ENCODE assay signal across 8 mouse cellular contexts in genomic region chr7:19148180-19148874, GRCm38 (mm10). TPM values are rescaled to one million over a fixed set of nuclear protein-coding genes. Genes with fewer than 3 reads are reported as not detected.
DNase-seq lines count a peak whose midpoint lies in the region; ATAC-seq and TF ChIP-seq lines count a peak whose summit lies in the region.

No protein-coding gene starts in this region.

- H3K4me3 ChIP-seq in kidney, embryonic 15.5 days (replicated peaks) = peak overlapping the region; percentile 67
- H3K4me3 ChIP-seq in bone marrow macrophage, adult 2 months (ENCODE audit: insufficient read depth, low read length) = peak overlapping the region; percentile 65
- H3K4me3 ChIP-seq in hindbrain, embryonic 13.5 days = peak overlapping the region; percentile 65
- H3K4me3 ChIP-seq in midbrain, embryonic 13.5 days (replicated peaks) = peak overlapping the region; percentile 65

- H3K4me1 ChIP-seq in kidney, embryonic 15.5 days = peaks cover 27% of the 10 kb centered on the region
- peaks cover 12% of the 10 kb centered on the region for H3K4me1 ChIP-seq in bone marrow macrophage, adult 2 months (ENCODE audit: control insufficient read depth, insufficient read depth, low read length)
- H3K4me1 ChIP-seq in hindbrain, embryonic 13.5 days (replicated peaks) = peaks cover 32% of the 10 kb centered on the region
- H3K4me1 ChIP-seq in midbrain, embryonic 13.5 days (replicated peaks) = peaks cover 30% of the 10 kb centered on the region

- DNase-seq in kidney, adult 8-10 months = no peak
- no peak for DNase-seq in ovary, postnatal 14 days (ENCODE audit: low spot score)
- no peak for DNase-seq in left cerebral cortex, postnatal 36 days (ENCODE audit: low spot score in 2 of 2)

- intact Hi-C loops in left cerebral cortex, postnatal 36 days (cut with DNase I) = no loop called here

- H3K36me3 ChIP-seq in kidney, embryonic 15.5 days = peaks cover 39% of the 10 kb centered on the region
- H3K36me3 ChIP-seq in hindbrain, embryonic 13.5 days = peaks cover 42% of the 10 kb centered on the region
- peaks cover 23% of the 10 kb centered on the region for H3K36me3 ChIP-seq in midbrain, embryonic 13.5 days

- H3K9me3 ChIP-seq in kidney, embryonic 15.5 days (replicated peaks) = no peaks in the 10 kb centered on the region
- no peaks in the 10 kb centered on the region for H3K9me3 ChIP-seq in hindbrain, embryonic 13.5 days
- H3K9me3 ChIP-seq in midbrain, embryonic 13.5 days = no peaks in the 10 kb centered on the region

- no peak for TF ChIP-seq CTCF in bone marrow macrophage, adult 2 months (IDR thresholded peaks at IDR 0.05; ENCODE audit: low read depth, low read length)

- peak overlapping the region; percentile 91 for H3K4me2 ChIP-seq in kidney, embryonic 15.5 days
- H3K4me2 ChIP-seq in hindbrain, embryonic 13.5 days = peak overlapping the region; percentile 77
- peak overlapping the region; percentile 83 for H3K4me2 ChIP-seq in midbrain, embryonic 13.5 days (replicated peaks)

- H3K27me3 ChIP-seq in kidney, embryonic 15.5 days = no peaks in the 10 kb centered on the region
- H3K27me3 ChIP-seq in hindbrain, embryonic 13.5 days = no peaks in the 10 kb centered on the region
- no peaks in the 10 kb centered on the region for H3K27me3 ChIP-seq in midbrain, embryonic 13.5 days

- 10% methylated on average over 20 of the region's 20 CpGs for WGBS in kidney, embryonic 15.5 days
- WGBS in hindbrain, embryonic 13.5 days = 15% methylated on average over 20 of the region's 20 CpGs
- WGBS in midbrain, embryonic 13.5 days = 14% methylated on average over 20 of the region's 20 CpGs

- H3K27ac ChIP-seq in kidney, embryonic 15.5 days = peak overlapping the region; percentile 81
- H3K27ac ChIP-seq in bone marrow macrophage, adult 2 months (ENCODE audit: insufficient read depth, low read depth, low read length) = peak overlapping the region; percentile 43; the same call in 1 of the 2 replicates
- H3K27ac ChIP-seq in hindbrain, embryonic 13.5 days = peak overlapping the region; percentile 88
- H3K27ac ChIP-seq in midbrain, embryonic 13.5 days = peak overlapping the region; percentile 87

- peak overlapping the region; percentile 65 for H3K9ac ChIP-seq in kidney, embryonic 15.5 days
- H3K9ac ChIP-seq in hindbrain, embryonic 13.5 days = peak overlapping the region; percentile 78
- peak overlapping the region; percentile 66 for H3K9ac ChIP-seq in midbrain, embryonic 13.5 days (replicated peaks)

- no peak for TF ChIP-seq POLR2A in bone marrow macrophage, adult 2 months (IDR thresholded peaks at IDR 0.05; ENCODE audit: borderline replicate concordance, low read depth, low read length)

- ATAC-seq in kidney, embryonic 15.5 days (replicated peaks; ENCODE audit: low FRiP score) = no peak
- no peak for ATAC-seq in hindbrain, embryonic 13.5 days (ENCODE audit: low FRiP score)
- no peak for ATAC-seq in midbrain, embryonic 13.5 days
- ATAC-seq in megakaryocyte-erythroid progenitor cell, adult 5-6 weeks (replicated peaks; ENCODE audit: low FRiP score, low TSS enrichment, poor library complexity, severe bottlenecking) = no peak

RNA-seq across cellular contexts. Expression of gene Qpctl, which starts 0.8 kb away (rescaled TPM):
- 13.5 and 14.4 TPM in 2 replicates for polyA plus RNA-seq in kidney, embryonic 15.5 days (2015; fragmentation: Nextera tagmentation; extraction: Ambion mirVana)
- polyA plus RNA-seq in bone marrow macrophage, adult 2 months (2012; ENCODE audit: insufficient read depth, insufficient read length, missing spikeins) = 10.4 and 11.8 TPM in 2 replicates
- polyA plus RNA-seq in hindbrain, embryonic 13.5 days (2015; fragmentation: Nextera tagmentation; extraction: Ambion mirVana) = 23.1 and 23.8 TPM in 2 replicates
- 22.5 and 23.9 TPM in 2 replicates for polyA plus RNA-seq in midbrain, embryonic 13.5 days (2015; fragmentation: Nextera tagmentation; extraction: Ambion mirVana)
- total RNA-seq in megakaryocyte-erythroid progenitor cell, adult 5-6 weeks (2014; fragmentation: Nextera tagmentation) = 2.4 and 5.1 TPM in 2 replicates
- total RNA-seq in megakaryocyte-erythroid progenitor cell, adult 5-6 weeks (2017) = 1.1 and 5.5 TPM in 2 replicates
- total RNA-seq in left cerebral cortex, postnatal 36 days (2021) = 10 to 100 TPM; 14.6 to 17.3 TPM

RNA-seq across cellular contexts. Expression of gene Snrpd2, which starts 1.2 kb away (rescaled TPM):
- polyA plus RNA-seq in kidney, embryonic 15.5 days (2015; fragmentation: Nextera tagmentation; extraction: Ambion mirVana) = 157 and 162 TPM in 2 replicates
- polyA plus RNA-seq in bone marrow macrophage, adult 2 months (2012; ENCODE audit: insufficient read depth, insufficient read length, missing spikeins) = 26.4 and 27.9 TPM in 2 replicates
- polyA plus RNA-seq in hindbrain, embryonic 13.5 days (2015; fragmentation: Nextera tagmentation; extraction: Ambion mirVana) = 123 and 128 TPM in 2 replicates
- polyA plus RNA-seq in midbrain, embryonic 13.5 days (2015; fragmentation: Nextera tagmentation; extraction: Ambion mirVana) = 124 and 126 TPM in 2 replicates
- total RNA-seq in megakaryocyte-erythroid progenitor cell, adult 5-6 weeks (2014; fragmentation: Nextera tagmentation) = 146 and 165 TPM in 2 replicates
- total RNA-seq in megakaryocyte-erythroid progenitor cell, adult 5-6 weeks (2017) = 80.7 and 93.4 TPM in 2 replicates
- total RNA-seq in left cerebral cortex, postnatal 36 days (2021) = 10 to 100 TPM; 70.3 to 76.0 TPM

RNA-seq across cellular contexts. Expression of gene Gipr, which starts 17.6 kb away (rescaled TPM):
- polyA plus RNA-seq in kidney, embryonic 15.5 days (2015; fragmentation: Nextera tagmentation; extraction: Ambion mirVana) = 0.76 and 1.0 TPM in 2 replicates
- polyA plus RNA-seq in bone marrow macrophage, adult 2 months (2012; ENCODE audit: insufficient read depth, insufficient read length, missing spikeins) = not detected in 2 replicates
- 1.6 and 2.3 TPM in 2 replicates for polyA plus RNA-seq in hindbrain, embryonic 13.5 days (2015; fragmentation: Nextera tagmentation; extraction: Ambion mirVana)
- 2.6 and 3.4 TPM in 2 replicates for polyA plus RNA-seq in midbrain, embryonic 13.5 days (2015; fragmentation: Nextera tagmentation; extraction: Ambion mirVana)
- not detected in 2 replicates for total RNA-seq in megakaryocyte-erythroid progenitor cell, adult 5-6 weeks (2014; fragmentation: Nextera tagmentation)
- total RNA-seq in megakaryocyte-erythroid progenitor cell, adult 5-6 weeks (2017) = 0.95 TPM in 1 of 2 replicates, not detected in the other
- 1 to 10 TPM in 1 of 2 experiments, under 1 TPM in 1; 0.89 to 2.6 TPM for total RNA-seq in left cerebral cortex, postnatal 36 days (2021)

RNA-seq across cellular contexts. Expression of gene Eml2, which starts 27.9 kb away (rescaled TPM):
- 9.5 and 16.8 TPM in 2 replicates for polyA plus RNA-seq in kidney, embryonic 15.5 days (2015; fragmentation: Nextera tagmentation; extraction: Ambion mirVana)
- 12.2 and 17.8 TPM in 2 replicates for polyA plus RNA-seq in bone marrow macrophage, adult 2 months (2012; ENCODE audit: insufficient read depth, insufficient read length, missing spikeins)
- 6.6 and 8.2 TPM in 2 replicates for polyA plus RNA-seq in hindbrain, embryonic 13.5 days (2015; fragmentation: Nextera tagmentation; extraction: Ambion mirVana)
- 6.3 and 10.0 TPM in 2 replicates for polyA plus RNA-seq in midbrain, embryonic 13.5 days (2015; fragmentation: Nextera tagmentation; extraction: Ambion mirVana)
- total RNA-seq in megakaryocyte-erythroid progenitor cell, adult 5-6 weeks (2014; fragmentation: Nextera tagmentation) = 4.8 and 11.4 TPM in 2 replicates
- 4.8 and 6.6 TPM in 2 replicates for total RNA-seq in megakaryocyte-erythroid progenitor cell, adult 5-6 weeks (2017)
- total RNA-seq in left cerebral cortex, postnatal 36 days (2021) = 100 to 1,000 TPM; 124 to 156 TPM

RNA-seq across cellular contexts. Expression of gene Fbxo46, which starts 28.7 kb away (rescaled TPM):
- 16.1 and 16.3 TPM in 2 replicates for polyA plus RNA-seq in kidney, embryonic 15.5 days (2015; fragmentation: Nextera tagmentation; extraction: Ambion mirVana)
- 7.1 and 8.2 TPM in 2 replicates for polyA plus RNA-seq in bone marrow macrophage, adult 2 months (2012; ENCODE audit: insufficient read depth, insufficient read length, missing spikeins)
- polyA plus RNA-seq in hindbrain, embryonic 13.5 days (2015; fragmentation: Nextera tagmentation; extraction: Ambion mirVana) = 18.9 and 20.2 TPM in 2 replicates
- 19.6 and 20.6 TPM in 2 replicates for polyA plus RNA-seq in midbrain, embryonic 13.5 days (2015; fragmentation: Nextera tagmentation; extraction: Ambion mirVana)
- total RNA-seq in megakaryocyte-erythroid progenitor cell, adult 5-6 weeks (2014; fragmentation: Nextera tagmentation) = 6.3 and 8.6 TPM in 2 replicates
- total RNA-seq in megakaryocyte-erythroid progenitor cell, adult 5-6 weeks (2017) = 6.1 and 7.8 TPM in 2 replicates
- total RNA-seq in left cerebral cortex, postnatal 36 days (2021) = 10 to 100 TPM; 14.0 to 14.3 TPM
